Mouse (Mus musculus) kidney, embryonic 14.5 days (tissue): ENCODE measurements around the gene Mroh7. TPM values are rescaled to one million over a fixed set of nuclear protein-coding genes. Genes with fewer than 3 reads are reported as not detected.

ENCODE experiments used
- ATAC-seq: fragments of 200-750 bp; cut with Nextera tagmentation; 2 replicates; pipeline ENCODE4 v1.8.0; 2017; ENCODE audit warnings: moderate number of reproducible peaks, mild to moderate bottlenecking, moderate TSS enrichment, moderate library complexity; ENCODE audit not compliant: low FRiP score, low TSS enrichment
- H3K27ac ChIP-seq: fragments of 300-500 bp; sonication (generic); 2 replicates; pipeline ENCODE4 v1.5.1; 2014; ENCODE audit warnings: low read depth, mild to moderate bottlenecking, low read length, moderate library complexity, mixed read lengths
- H3K27me3 ChIP-seq: fragments of 300-500 bp; sonication (generic); 2 replicates; pipeline ENCODE4 v1.6.1; 2014; ENCODE audit warnings: mild to moderate bottlenecking, low read length; ENCODE audit not compliant: control insufficient read depth, insufficient read depth
- H3K36me3 ChIP-seq: fragments of 300-500 bp; sonication (generic); 2 replicates; pipeline ENCODE4 v1.6.1; 2014; ENCODE audit warnings: low read length, mixed read lengths; ENCODE audit not compliant: control insufficient read depth, insufficient read depth
- H3K4me1 ChIP-seq: fragments of 300-500 bp; sonication (generic); 2 replicates; pipeline ENCODE4 v1.6.1; 2014; ENCODE audit warnings: low read length, mixed read lengths; ENCODE audit not compliant: control insufficient read depth, insufficient read depth
- H3K4me2 ChIP-seq: fragments of 300-500 bp; sonication (generic); replicated peaks from 2 replicates; pipeline ENCODE4 v1.6.1; 2014; ENCODE audit warnings: low read depth, mild to moderate bottlenecking, low read length
- H3K4me3 ChIP-seq: fragments of 300-500 bp; sonication (generic); 2 replicates; pipeline ENCODE4 v1.5.1; 2014; ENCODE audit warnings: mild to moderate bottlenecking, low read length
- H3K9ac ChIP-seq: fragments of 300-500 bp; sonication (generic); 2 replicates; pipeline ENCODE4 v1.6.1; 2014; ENCODE audit warnings: low read depth, mild to moderate bottlenecking, low read length, moderate library complexity
- H3K9me3 ChIP-seq: fragments of 300-500 bp; sonication (generic); 2 replicates; pipeline ENCODE4 v1.6.1; 2016; ENCODE audit warnings: low read length; ENCODE audit not compliant: control insufficient read depth
- WGBS: fragments of 180-500 bp; shearing (Covaris S2); extraction: QIAGEN DNeasy Blood & Tissue Kit; methylation state at CpG from one replicate; pipeline ENCODE4 v1.1.7; 2014; 5-methylcytosine and 5-hydroxymethylcytosine counted together
- polyA plus RNA-seq: library from polyadenylated mRNA; unstranded; fragments of >200 nt; fragmentation: Nextera tagmentation; extraction: Ambion mirVana; gene quantifications from 2 replicates; pipeline ENCODE4 v1.2.1, GENCODE M21; 2014

Gene Mroh7
- polyA plus RNA-seq, 1 experiment from 2014 or later: 0.47 TPM

DNA sequence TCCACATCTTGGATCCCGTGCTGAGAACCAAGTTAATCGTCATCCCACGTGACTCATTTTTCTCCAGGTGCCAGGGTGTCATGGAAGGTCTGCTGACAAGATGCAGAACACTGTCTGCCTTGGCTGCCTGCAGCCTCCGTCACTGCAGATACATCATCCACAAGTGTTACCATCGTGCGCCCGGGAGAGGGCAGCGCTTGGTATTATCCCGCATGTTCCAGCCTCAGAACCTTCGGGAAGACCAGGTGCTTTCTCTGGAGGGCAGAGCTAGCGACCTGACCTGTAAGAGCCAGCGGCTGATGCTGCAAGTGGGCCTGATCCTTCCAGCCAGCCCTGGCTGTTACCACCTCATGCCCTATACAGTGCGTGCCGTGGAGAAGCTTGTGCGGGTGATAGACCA is 77.7 kb downstream of the Mroh7 start:
- no peak overlapping the region for H3K27ac ChIP-seq
- H3K4me2 ChIP-seq: no peak overlapping the region
- H3K4me3 ChIP-seq: no peak overlapping the region
- H3K27me3 ChIP-seq: no peaks in the 10 kb centered on the region
- peaks cover 21% of the 10 kb centered on the region for H3K4me1 ChIP-seq
- H3K9ac ChIP-seq: no peak overlapping the region
- H3K36me3 ChIP-seq: peaks cover 22% of the 10 kb centered on the region
- no peak for ATAC-seq
- no peaks in the 10 kb centered on the region for H3K9me3 ChIP-seq
- WGBS: 94% methylated on average over 15 of the region's 15 CpGs

DNA sequence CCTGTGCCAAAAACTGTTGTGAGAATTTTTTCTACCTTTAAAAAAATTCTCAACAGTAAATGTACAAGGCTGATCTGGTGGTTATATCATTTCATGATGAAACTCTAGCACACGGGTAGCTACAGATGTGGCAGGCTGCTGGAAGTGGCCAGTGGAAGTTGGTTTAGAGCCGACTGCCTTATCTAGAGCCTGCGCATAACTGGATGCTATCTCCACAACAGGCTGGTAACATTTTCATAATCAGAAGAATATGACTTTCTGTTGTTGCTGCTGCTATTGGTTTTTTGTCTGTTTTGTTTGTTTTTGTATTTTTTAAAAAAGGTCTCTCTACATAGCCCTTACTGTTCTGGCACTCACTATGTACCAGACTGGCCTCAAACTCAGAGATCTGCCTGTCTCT is 78.2 kb downstream of the Mroh7 start:
- Histone ChIP-seq H3K4me3 (no peak overlapping the region), H3K9me3 (no peaks in the 10 kb centered on the region), H3K9ac (no peak overlapping the region), H3K27ac (no peak overlapping the region), H3K27me3 (no peaks in the 10 kb centered on the region), H3K4me1 (peaks cover 21% of the 10 kb centered on the region), H3K36me3 (peaks cover 20% of the 10 kb centered on the region; the same call in 1 of the 2 replicates), H3K4me2 (no peak overlapping the region)
- 96% methylated on average over 3 of the region's 3 CpGs for WGBS
- ATAC-seq: no peak

DNA sequence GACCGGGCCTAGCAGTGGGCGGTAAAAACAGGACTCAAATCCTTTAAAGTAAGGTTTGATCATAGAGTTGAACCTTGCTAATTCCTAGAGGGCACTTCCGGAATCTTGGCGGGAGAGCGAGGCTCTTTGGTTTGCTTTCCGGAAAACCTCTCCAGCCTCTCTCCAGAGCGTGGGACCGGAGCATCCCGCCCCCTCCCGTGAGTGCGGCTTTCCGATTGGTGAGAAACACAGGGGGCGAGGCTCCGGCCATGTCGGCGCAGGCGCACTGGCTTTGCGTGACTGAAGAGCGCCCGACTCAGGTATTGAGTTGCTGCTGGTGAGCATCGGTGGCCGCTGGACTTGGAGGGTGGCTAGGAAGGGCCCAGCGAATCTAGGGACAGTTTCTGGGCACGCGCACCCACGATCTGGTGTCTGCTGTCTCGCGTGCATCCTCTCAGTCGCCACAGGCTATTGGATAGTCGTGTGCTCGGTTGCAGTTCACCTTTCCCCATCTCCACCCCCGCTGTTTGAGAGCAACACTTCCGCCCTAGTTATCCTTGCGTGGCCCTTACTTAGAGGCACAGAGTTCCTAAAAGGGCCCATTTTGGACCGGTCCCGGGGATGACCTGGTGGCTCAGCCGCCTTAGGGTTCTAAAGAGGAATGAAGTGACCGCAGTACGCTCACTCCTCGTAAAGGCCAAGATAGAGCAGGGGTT is 79.7 kb downstream of the Mroh7 start, which contains the start of gene Pars2:
Gene Pars2, plus strand, starts transcription at position 237 of the 695 bp plus-strand sequence.
- WGBS: 3% methylated on average over 40 of the region's 40 CpGs

DNA sequence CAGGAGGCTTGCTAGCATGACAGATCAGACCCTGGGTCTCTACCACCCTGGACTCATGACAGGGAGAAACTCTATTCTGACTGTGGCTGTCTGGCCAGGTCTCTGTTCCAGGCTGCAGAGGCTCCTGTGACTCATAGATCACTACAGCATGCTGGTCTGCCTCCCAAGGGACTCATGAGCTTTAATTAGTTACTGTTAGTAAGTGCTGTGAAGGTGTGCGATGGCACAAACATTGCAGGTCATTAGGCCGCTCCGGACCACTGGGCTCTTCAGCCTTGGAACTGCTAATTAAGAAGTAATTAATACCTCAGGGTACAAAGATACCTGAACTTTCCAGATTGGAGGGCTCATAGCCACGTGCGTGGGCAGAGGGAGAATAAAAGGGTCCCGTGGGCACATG is 83.6 kb downstream of the Mroh7 start:
- no peaks in the 10 kb centered on the region for H3K27me3 ChIP-seq
- no peak overlapping the region for H3K4me2 ChIP-seq
- H3K36me3 ChIP-seq: no peaks in the 10 kb centered on the region
- no peak overlapping the region for H3K27ac ChIP-seq
- H3K9ac ChIP-seq: no peak overlapping the region
- H3K4me3 ChIP-seq: no peak overlapping the region
- WGBS: 45% methylated on average over 6 of the region's 6 CpGs
- H3K9me3 ChIP-seq: no peaks in the 10 kb centered on the region
- peaks cover 36% of the 10 kb centered on the region for H3K4me1 ChIP-seq
- no peak for ATAC-seq

More for the DNA sequence above, 79.7 kb downstream of the Mroh7 start, which contains the start of gene Pars2:
- H3K36me3 ChIP-seq: peaks cover 16% of the 10 kb centered on the region; the same call in 1 of the 2 replicates
- peak within 1 kb of the TSS; percentile 79 for H3K9ac ChIP-seq
- H3K4me2 ChIP-seq: peak within 1 kb of the TSS; percentile 73
- peak within 1 kb of the TSS; percentile 62 for H3K4me3 ChIP-seq
- H3K27ac ChIP-seq: peak within 1 kb of the TSS; percentile 56
- peak; percentile 93 for ATAC-seq
- H3K27me3 ChIP-seq: no peaks in the 10 kb centered on the region
- H3K4me1 ChIP-seq: peaks cover 24% of the 10 kb centered on the region
- H3K9me3 ChIP-seq: no peaks in the 10 kb centered on the region

DNA sequence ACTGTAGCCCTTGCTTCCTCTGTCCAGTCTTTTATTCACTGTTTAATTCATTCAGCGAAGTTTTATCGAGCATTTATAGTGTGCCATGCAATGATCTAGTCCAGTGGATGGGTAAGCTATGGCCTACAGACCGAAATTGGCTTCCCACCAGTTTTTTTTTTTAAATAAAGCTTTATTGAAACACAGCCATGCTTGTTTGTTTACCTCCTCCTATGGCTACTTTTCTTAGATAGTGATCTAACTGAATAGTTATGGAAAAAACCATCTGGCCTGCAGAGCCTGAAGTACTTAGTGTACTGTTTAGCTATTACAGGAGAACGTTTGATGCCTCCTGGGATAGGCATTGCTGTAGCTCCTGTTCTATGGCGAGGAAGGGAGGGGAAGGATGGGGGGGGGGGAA is 84.9 kb downstream of the Mroh7 start:
- WGBS: 77% methylated on average over 5 of the region's 5 CpGs
- Histone ChIP-seq H3K36me3 (no peaks in the 10 kb centered on the region), H3K27me3 (no peaks in the 10 kb centered on the region), H3K9me3 (no peaks in the 10 kb centered on the region), H3K4me1 (peaks cover 27% of the 10 kb centered on the region), H3K27ac (no peak overlapping the region), H3K4me3 (no peak overlapping the region), H3K4me2 (no peak overlapping the region), H3K9ac (no peak overlapping the region)
- no peak for ATAC-seq

DNA sequence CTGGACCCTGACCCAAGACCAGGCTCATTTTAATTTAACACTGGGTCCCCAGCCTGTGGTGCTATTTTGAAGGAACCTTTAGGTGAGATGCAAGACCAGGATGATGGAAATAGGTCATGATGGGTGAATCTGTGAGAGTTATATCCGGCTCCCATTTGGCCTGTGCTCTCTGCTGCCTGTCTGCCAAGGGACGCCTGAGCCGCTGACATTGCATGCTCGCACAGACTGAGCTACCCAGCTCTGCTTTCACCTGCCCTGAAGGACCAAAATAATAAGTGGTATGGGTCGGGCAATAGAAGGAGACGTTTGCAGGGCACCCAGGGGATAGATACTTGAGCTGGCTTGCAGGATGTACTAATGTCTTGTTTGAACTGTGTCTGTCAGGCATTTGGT is 86.5 kb downstream of the Mroh7 start:
- Histone ChIP-seq H3K27me3 (no peaks in the 10 kb centered on the region), H3K4me2 (no peak overlapping the region), H3K4me1 (peaks cover 27% of the 10 kb centered on the region), H3K4me3 (no peak overlapping the region), H3K36me3 (no peaks in the 10 kb centered on the region), H3K9me3 (no peaks in the 10 kb centered on the region), H3K9ac (no peak overlapping the region), H3K27ac (peak overlapping the region; percentile 73)
- no peak for ATAC-seq
- WGBS: 37% methylated on average over 6 of the region's 6 CpGs

DNA sequence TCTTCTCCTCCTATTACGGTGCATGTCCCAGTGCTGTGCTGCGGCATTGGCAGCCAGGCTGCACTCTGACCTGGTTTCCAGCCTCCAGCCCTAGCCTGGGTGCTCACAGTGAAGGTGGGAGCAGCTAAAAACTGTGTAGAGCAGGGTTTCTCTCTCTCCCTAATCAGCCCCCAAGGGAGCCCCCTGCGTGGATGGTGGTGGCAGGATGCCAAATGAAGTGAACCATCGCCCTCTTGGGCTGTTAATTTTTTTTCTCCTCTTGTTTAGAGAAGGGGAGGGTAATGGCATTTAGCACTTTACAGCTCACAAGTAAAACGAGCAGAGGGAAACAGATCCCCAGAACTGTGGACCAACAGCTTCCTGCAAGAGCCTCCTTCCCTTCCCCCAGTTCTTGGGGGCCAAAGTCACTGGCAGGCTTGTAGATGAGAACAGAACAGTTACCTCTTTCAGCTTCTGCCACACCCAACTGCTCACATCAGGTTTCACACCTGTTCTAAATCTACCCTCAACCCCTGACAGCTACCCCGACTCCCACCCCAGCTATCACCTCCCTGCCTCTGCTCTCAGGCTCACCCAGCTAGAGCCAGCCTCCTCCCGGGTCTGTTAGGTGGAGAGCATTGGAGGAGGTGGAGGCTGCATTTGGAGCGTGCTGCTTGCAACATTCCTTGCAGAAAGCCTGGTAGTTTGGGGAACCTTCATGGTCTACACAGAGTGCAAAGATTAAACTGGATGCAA is 87.1 kb downstream of the Mroh7 start:
- WGBS: 4% methylated on average over 8 of the region's 8 CpGs
- no peaks in the 10 kb centered on the region for H3K27me3 ChIP-seq
- H3K27ac ChIP-seq: peak overlapping the region; percentile 73
- H3K9ac ChIP-seq: no peak overlapping the region
- H3K4me2 ChIP-seq: no peak overlapping the region
- no peaks in the 10 kb centered on the region for H3K9me3 ChIP-seq
- H3K4me3 ChIP-seq: no peak overlapping the region
- ATAC-seq: peak; percentile 79
- no peaks in the 10 kb centered on the region for H3K36me3 ChIP-seq
- peaks cover 27% of the 10 kb centered on the region for H3K4me1 ChIP-seq

DNA sequence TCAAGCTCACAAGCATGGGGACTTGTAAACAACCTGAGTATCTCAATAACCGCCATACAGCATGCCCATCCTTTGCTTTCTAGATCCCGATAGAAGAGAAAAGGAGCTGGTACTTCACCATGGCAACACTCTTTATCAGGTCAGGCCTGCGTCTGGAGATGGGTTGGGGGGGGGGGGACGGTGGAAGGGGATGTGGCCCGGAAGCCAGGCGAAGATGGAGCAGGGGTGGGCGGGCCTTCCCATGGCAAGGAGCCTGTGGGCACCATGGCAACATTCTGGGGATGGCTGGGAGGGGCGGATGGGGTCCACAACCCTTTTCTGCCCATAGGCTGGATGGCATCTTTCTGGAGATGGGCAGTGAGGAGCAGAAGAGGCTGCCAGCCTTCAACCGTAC is 96.6 kb downstream of the Mroh7 start:
- Histone ChIP-seq H3K4me1 (peaks cover 24% of the 10 kb centered on the region), H3K9ac (no peak overlapping the region), H3K27ac (peak overlapping the region; percentile 91), H3K9me3 (no peaks in the 10 kb centered on the region), H3K36me3 (no peaks in the 10 kb centered on the region), H3K27me3 (no peaks in the 10 kb centered on the region), H3K4me3 (no peak overlapping the region), H3K4me2 (peak overlapping the region; percentile 10)
- 53% methylated on average over 9 of the region's 9 CpGs for WGBS
- ATAC-seq: no peak
